Mouse (Mus musculus): ENCODE data around the gene Relch.
"Not testable (repeated sequence)": the region's sequence is repeated elsewhere in the genome, so short reads cannot be mapped to it uniquely, and the experiment has no call there.

The Relch gene

GRCm38 (mm10) chr1:105746444-105746843 lies 82.8 kb downstream of the Relch start:
- no peak for DNase-seq

- DNase-seq: no peak
Observed at GRCm38 (mm10) chr1:105746858-105747596, 83.4 kb downstream of the Relch start.

GRCm38 (mm10) chr1:105748091-105748799 lies 84.6 kb downstream of the Relch start:
- no peak for DNase-seq

- DNase-seq: no peak
Observed at GRCm38 (mm10) chr1:105752196-105752595, 88.5 kb downstream of the Relch start.

GRCm38 (mm10) chr1:105752944-105753343 lies 89.3 kb downstream of the Relch start:
- DNase-seq: no peak

- DNase-seq: no peak
Observed at GRCm38 (mm10) chr1:105758798-105759197, 95.1 kb downstream of the Relch start.

GRCm38 (mm10) chr1:105759422-105760165 lies 95.9 kb downstream of the Relch start:
- no peak for DNase-seq

GRCm38 (mm10) chr1:105765586-105765985 lies 101.9 kb downstream of the Relch start:
- DNase-seq: no peak

GRCm38 (mm10) chr1:105766099-105766498 lies 102.4 kb downstream of the Relch start:
- DNase-seq: not testable (repeated sequence)

GRCm38 (mm10) chr1:105768397-105768796 lies 104.7 kb downstream of the Relch start:
- DNase-seq: no peak

GRCm38 (mm10) chr1:105770685-105771084 lies 107.0 kb downstream of the Relch start:
- DNase-seq: no peak

GRCm38 (mm10) chr1:105776426-105776825 lies 112.8 kb downstream of the Relch start:
- DNase-seq: peak; percentile 43 to 56

- DNase-seq: no peak
Observed at GRCm38 (mm10) chr1:105780079-105780456, 116.4 kb downstream of the Relch start.

- DNase-seq: peak; percentile 80 to 83
Observed at GRCm38 (mm10) chr1:105780457-105781364, 117.0 kb downstream of the Relch start, which contains the start of gene Tnfrsf11a. Gene Tnfrsf11a, plus strand, starts transcription at chr1:105780718.

GRCm38 (mm10) chr1:105781391-105782146 lies 117.9 kb downstream of the Relch start:
- DNase-seq: no peak

- DNase-seq: no peak
Observed at GRCm38 (mm10) chr1:105784257-105785016, 120.8 kb downstream of the Relch start.

- DNase-seq: peak; percentile 21 to 47
Observed at GRCm38 (mm10) chr1:105785146-105785545, 121.5 kb downstream of the Relch start.

GRCm38 (mm10) chr1:105786731-105787357 lies 123.2 kb downstream of the Relch start:
- peak; percentile 36 to 47 for DNase-seq

- no peak for DNase-seq
Observed at GRCm38 (mm10) chr1:105790103-105790502, 126.4 kb downstream of the Relch start.

- DNase-seq: no peak
Observed at GRCm38 (mm10) chr1:105794670-105795069, 131.0 kb downstream of the Relch start.

Data from lung, postnatal 4 days (tissue).